Mouse (Mus musculus): ENCODE measurements around the gene Ctnna3. TPM values are rescaled to one million over a fixed set of nuclear protein-coding genes. Genes with fewer than 3 reads are reported as not detected.

The Ctnna3 gene
- polyA plus RNA-seq, 1 experiment, result 0.01 TPM

GRCm38 (mm10) chr10:63839011-63839410 is 409.1 kb downstream of the Ctnna3 start:
- TF ChIP-seq USF1 (IDR thresholded peaks at IDR 0.05; ENCODE audit: low read depth) (no peak), FOSL1 (IDR thresholded peaks at IDR 0.05; ENCODE audit: insufficient read depth, low read length, poor library complexity, severe bottlenecking) (no peak), CEBPB (IDR thresholded peaks at IDR 0.05; ENCODE audit: low read depth) (no peak)
- Histone ChIP-seq H3K79me2 (ENCODE audit: control insufficient read depth, insufficient read depth) (no peaks in the 10 kb centered on the region), H3K4me3 (ENCODE audit: insufficient read depth, poor library complexity, severe bottlenecking) (no peak overlapping the region), H3K36me3 (ENCODE audit: control insufficient read depth, insufficient read depth) (no peaks in the 10 kb centered on the region), H3ac (ENCODE audit: control insufficient read depth, insufficient read length, low read depth) (no peak overlapping the region), H3K27me3 (ENCODE audit: control insufficient read depth, insufficient read depth, insufficient read length) (no peaks in the 10 kb centered on the region), H3K79me3 (ENCODE audit: low read depth) (no peaks in the 10 kb centered on the region)

GRCm38 (mm10) chr10:63851946-63852345 is 422.0 kb downstream of the Ctnna3 start:
- Histone ChIP-seq H3K79me3 (ENCODE audit: low read depth) (no peaks in the 10 kb centered on the region), H3ac (ENCODE audit: control insufficient read depth, insufficient read length, low read depth) (no peak overlapping the region), H3K36me3 (ENCODE audit: control insufficient read depth, insufficient read depth) (no peaks in the 10 kb centered on the region), H3K4me3 (ENCODE audit: insufficient read depth, poor library complexity, severe bottlenecking) (no peak overlapping the region), H3K79me2 (ENCODE audit: control insufficient read depth, insufficient read depth) (no peaks in the 10 kb centered on the region), H3K27me3 (ENCODE audit: control insufficient read depth, insufficient read depth, insufficient read length) (no peaks in the 10 kb centered on the region)
- TF ChIP-seq CEBPB (IDR thresholded peaks at IDR 0.05; ENCODE audit: low read depth), result no peak
- TF ChIP-seq MYOG (IDR thresholded peaks at IDR 0.05; ENCODE audit: control insufficient read depth, extremely low read depth, insufficient read length), result no peak
- no peak for TF ChIP-seq MYOD1 (IDR thresholded peaks at IDR 0.05; ENCODE audit: control insufficient read depth, insufficient read length, low read depth)
- TF ChIP-seq CTCF (IDR thresholded peaks at IDR 0.05; ENCODE audit: control insufficient read depth, insufficient read depth, insufficient read length), result no peak
- TF ChIP-seq FOSL1 (IDR thresholded peaks at IDR 0.05; ENCODE audit: insufficient read depth, low read length, poor library complexity, severe bottlenecking), result no peak
- no peak for TF ChIP-seq MAX (IDR thresholded peaks at IDR 0.05)
- TF ChIP-seq USF1 (IDR thresholded peaks at IDR 0.05; ENCODE audit: low read depth), result no peak

- no peak for TF ChIP-seq CEBPB (IDR thresholded peaks at IDR 0.05; ENCODE audit: low read depth)
- no peak for TF ChIP-seq FOSL1 (IDR thresholded peaks at IDR 0.05; ENCODE audit: insufficient read depth, low read length, poor library complexity, severe bottlenecking)
Observed at GRCm38 (mm10) chr10:63869123-63869522, 439.2 kb downstream of the Ctnna3 start.

GRCm38 (mm10) chr10:63880462-63880903 is 450.6 kb downstream of the Ctnna3 start:
- Histone ChIP-seq H3K79me2 (ENCODE audit: control insufficient read depth, insufficient read depth) (no peaks in the 10 kb centered on the region), H3K36me3 (ENCODE audit: control insufficient read depth, insufficient read depth) (no peaks in the 10 kb centered on the region), H3K4me3 (ENCODE audit: insufficient read depth, poor library complexity, severe bottlenecking) (no peak overlapping the region), H3K79me3 (ENCODE audit: low read depth) (no peaks in the 10 kb centered on the region), H3K27me3 (ENCODE audit: control insufficient read depth, insufficient read depth, insufficient read length) (no peaks in the 10 kb centered on the region), H3ac (ENCODE audit: control insufficient read depth, insufficient read length, low read depth) (no peak overlapping the region)
- no peak for TF ChIP-seq CEBPB (IDR thresholded peaks at IDR 0.05; ENCODE audit: low read depth)
- TF ChIP-seq FOSL1 (IDR thresholded peaks at IDR 0.05; ENCODE audit: insufficient read depth, low read length, poor library complexity, severe bottlenecking), result no peak
- TF ChIP-seq USF1 (IDR thresholded peaks at IDR 0.05; ENCODE audit: low read depth), result no peak
- no peak for TF ChIP-seq MYOD1 (IDR thresholded peaks at IDR 0.05; ENCODE audit: control insufficient read depth, insufficient read length, low read depth)
- TF ChIP-seq MYOG (IDR thresholded peaks at IDR 0.05; ENCODE audit: control insufficient read depth, extremely low read depth, insufficient read length), result no peak
- no peak for TF ChIP-seq MAX (IDR thresholded peaks at IDR 0.05)
- TF ChIP-seq CTCF (IDR thresholded peaks at IDR 0.05; ENCODE audit: control insufficient read depth, insufficient read depth, insufficient read length), result no peak

More at GRCm38 (mm10) chr10:63869123-63869522, 439.2 kb downstream of the Ctnna3 start:
- Histone ChIP-seq H3K27me3 (ENCODE audit: control insufficient read depth, insufficient read depth, insufficient read length) (no peaks in the 10 kb centered on the region), H3K4me3 (ENCODE audit: insufficient read depth, poor library complexity, severe bottlenecking) (no peak overlapping the region), H3ac (ENCODE audit: control insufficient read depth, insufficient read length, low read depth) (no peak overlapping the region), H3K36me3 (ENCODE audit: control insufficient read depth, insufficient read depth) (no peaks in the 10 kb centered on the region), H3K79me3 (ENCODE audit: low read depth) (no peaks in the 10 kb centered on the region), H3K79me2 (ENCODE audit: control insufficient read depth, insufficient read depth) (no peaks in the 10 kb centered on the region)

DNA sequence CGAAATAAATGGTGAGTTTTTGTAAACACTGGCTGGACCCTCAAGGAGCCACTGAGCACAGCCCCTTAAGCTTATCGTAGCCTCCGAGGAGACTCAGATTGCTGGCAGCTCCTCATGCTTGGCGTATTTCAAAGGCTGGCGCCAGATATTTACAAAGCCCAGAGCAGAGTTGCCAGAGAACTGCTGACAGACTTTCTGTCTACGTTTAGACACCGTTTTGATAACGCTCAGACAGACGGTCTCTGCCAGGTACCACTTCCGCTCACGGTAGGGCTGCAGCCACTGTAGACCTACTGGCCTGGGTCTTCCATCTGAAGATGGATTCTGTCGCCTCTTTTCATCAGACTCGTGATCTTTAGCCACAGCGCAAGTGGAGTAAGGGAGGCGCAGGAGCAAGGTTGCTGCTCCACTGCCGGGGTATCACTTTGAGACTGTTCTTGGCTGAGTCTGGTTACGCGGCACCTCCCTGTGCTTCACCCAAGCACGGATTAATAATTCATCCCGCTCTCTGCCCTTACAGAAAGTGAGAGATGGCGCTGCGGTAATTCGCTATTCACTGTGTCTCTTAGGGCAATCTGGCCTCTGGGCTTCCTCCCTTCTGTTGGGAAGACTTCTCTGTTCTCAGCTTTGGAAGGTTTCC is 456.7 kb downstream of the Ctnna3 start:
- no peaks in the 10 kb centered on the region for H3K36me3 ChIP-seq (ENCODE audit: control insufficient read depth, insufficient read depth)
- no peak overlapping the region for H3K4me3 ChIP-seq (ENCODE audit: insufficient read depth, poor library complexity, severe bottlenecking)
- no peaks in the 10 kb centered on the region for H3K79me3 ChIP-seq (ENCODE audit: low read depth)
- H3K27me3 ChIP-seq (ENCODE audit: control insufficient read depth, insufficient read depth, insufficient read length), result no peaks in the 10 kb centered on the region
- no peaks in the 10 kb centered on the region for H3K79me2 ChIP-seq (ENCODE audit: control insufficient read depth, insufficient read depth)
- no peak for TF ChIP-seq MAX (IDR thresholded peaks at IDR 0.05)
- TF ChIP-seq MYOG (IDR thresholded peaks at IDR 0.05; ENCODE audit: control insufficient read depth, extremely low read depth, insufficient read length), result no peak
- TF ChIP-seq MYOD1 (IDR thresholded peaks at IDR 0.05; ENCODE audit: control insufficient read depth, insufficient read length, low read depth), result no peak
- no peak for TF ChIP-seq USF1 (IDR thresholded peaks at IDR 0.05; ENCODE audit: low read depth)
- H3ac ChIP-seq (ENCODE audit: control insufficient read depth, insufficient read length, low read depth), result no peak overlapping the region

GRCm38 (mm10) chr10:63894612-63895011 is 464.7 kb downstream of the Ctnna3 start:
- Histone ChIP-seq H3K36me3 (ENCODE audit: control insufficient read depth, insufficient read depth) (no peaks in the 10 kb centered on the region), H3K79me3 (ENCODE audit: low read depth) (no peaks in the 10 kb centered on the region), H3K4me3 (ENCODE audit: insufficient read depth, poor library complexity, severe bottlenecking) (no peak overlapping the region), H3K27me3 (ENCODE audit: control insufficient read depth, insufficient read depth, insufficient read length) (no peaks in the 10 kb centered on the region), H3K79me2 (ENCODE audit: control insufficient read depth, insufficient read depth) (no peaks in the 10 kb centered on the region), H3ac (ENCODE audit: control insufficient read depth, insufficient read length, low read depth) (no peak overlapping the region)
- TF ChIP-seq USF1 (IDR thresholded peaks at IDR 0.05; ENCODE audit: low read depth) (no peak), CEBPB (IDR thresholded peaks at IDR 0.05; ENCODE audit: low read depth) (no peak), FOSL1 (IDR thresholded peaks at IDR 0.05; ENCODE audit: insufficient read depth, low read length, poor library complexity, severe bottlenecking) (no peak)
